Mouse (Mus musculus) duodenum, adult 2 months (tissue): ENCODE results near the gene Olfr1023. TPM values are rescaled to one million over a fixed set of nuclear protein-coding genes. Genes with fewer than 3 reads are reported as not detected.

Experiments used
- polyA plus RNA-seq: library from polyadenylated mRNA; depleted of rRNA; stranded (reverse); fragments of >200 nt; gene quantifications from 2 replicates; pipeline ENCODE4 v1.2.3, GENCODE M21; 2012; ENCODE audit warnings: low replicate concordance; rRNA removed

Gene Olfr1023
- polyA plus RNA-seq, result not detected in 2 replicates

DNA sequence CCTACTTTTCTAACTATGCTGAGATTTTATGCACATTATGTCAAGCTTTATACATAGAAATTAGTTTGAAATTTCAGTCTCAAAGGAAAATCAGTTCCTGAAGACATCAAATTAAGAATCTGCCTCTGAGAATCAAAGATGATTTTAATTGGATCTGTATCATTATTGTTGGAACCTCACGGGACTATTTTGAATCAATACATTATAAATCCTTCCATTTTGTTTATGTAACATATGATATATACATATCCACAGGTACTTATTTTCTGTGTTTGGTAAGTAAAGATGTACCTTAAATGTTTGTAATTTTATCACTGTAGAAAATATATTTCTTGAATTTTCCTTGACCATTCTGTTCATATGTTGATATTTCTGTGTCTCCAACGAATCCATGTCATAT is at the start of gene Olfr1023:
TSS of gene Olfr1023 (plus strand) at position 301 of the 400 bp plus-strand sequence.

DNA sequence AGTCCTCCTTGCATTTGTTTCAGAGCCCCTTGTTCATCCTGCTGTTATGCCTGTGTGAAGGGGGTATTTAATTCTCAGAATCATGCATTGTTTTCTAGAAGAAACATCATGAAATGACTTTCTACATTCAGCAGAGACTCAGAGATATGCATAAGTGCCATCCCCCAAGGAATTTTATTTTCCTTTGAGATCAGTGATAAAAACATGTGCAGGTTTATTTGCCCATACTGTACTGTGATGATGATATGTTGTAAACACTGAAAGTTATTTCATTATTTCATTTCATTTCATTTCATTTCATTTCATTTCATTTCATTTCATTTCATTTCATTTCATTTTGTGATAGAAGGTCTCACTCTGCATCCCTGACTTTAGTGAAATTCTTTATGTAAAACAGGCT is 40.1 kb upstream of the Olfr1023 start, which contains the start of gene Olfr1019:
TSS of gene Olfr1019 (minus strand) at position 101 of the 400 bp plus-strand sequence.

DNA sequence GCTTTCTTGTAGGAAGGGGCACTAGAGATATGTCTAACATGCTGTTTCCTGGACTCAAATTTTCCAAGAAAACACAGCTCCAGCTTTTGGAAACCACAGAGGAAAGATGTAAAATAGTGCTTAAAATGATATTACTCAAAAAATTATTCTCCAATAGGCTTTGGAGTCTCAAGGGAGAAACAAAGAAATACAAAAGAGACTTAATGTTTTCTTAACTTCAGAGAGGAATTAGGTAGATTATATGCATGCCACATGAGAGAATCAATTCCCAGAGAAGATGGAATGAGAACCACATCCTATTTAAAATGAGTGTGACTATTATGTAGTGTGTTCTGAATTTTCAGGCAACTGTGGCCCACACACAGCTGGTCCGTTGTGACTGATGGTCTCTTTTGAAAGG is 38.7 kb upstream of the Olfr1023 start, which contains the start of gene Olfr1020:
TSS of gene Olfr1020 (plus strand) at position 301 of the 400 bp plus-strand sequence.

DNA sequence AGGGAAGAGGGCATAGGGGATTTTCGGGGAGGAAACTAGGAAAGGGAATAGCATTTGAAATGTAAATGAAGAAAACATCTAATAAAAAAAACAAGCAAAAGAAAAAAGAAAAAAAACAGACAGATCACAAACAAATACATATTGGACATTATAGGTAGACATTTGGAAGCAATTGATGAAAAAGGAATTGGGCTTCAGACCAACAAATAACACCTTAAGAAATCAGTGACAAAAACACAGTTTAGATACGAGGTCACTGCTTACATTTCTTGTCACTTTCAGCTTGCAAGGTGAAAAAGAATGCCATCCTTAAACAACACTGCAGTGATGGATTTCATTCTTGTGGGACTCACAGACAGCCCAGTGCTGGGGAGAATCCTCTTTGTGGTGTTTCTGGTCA is 17.1 kb upstream of the Olfr1023 start, which contains the start of gene Olfr1022:
TSS of gene Olfr1022 (plus strand) at position 301 of the 400 bp plus-strand sequence.

DNA sequence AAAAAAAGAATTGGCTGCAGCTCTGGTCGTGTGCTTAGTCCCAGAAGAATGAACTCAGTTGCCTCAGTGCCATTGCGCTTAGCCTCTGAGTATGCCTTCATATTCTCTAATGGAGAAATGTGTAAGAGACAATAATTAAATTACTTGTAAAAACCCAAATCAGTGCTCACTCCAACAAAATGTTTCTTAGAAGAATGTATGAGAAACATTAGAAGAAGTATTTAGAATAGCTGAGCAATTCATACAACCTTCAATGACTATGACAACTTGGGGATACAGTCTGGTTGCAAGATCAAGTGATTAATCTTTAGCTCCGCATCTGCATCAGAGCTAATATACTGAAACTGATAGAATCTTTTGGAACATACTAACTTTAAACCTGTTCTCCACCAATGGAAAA is 19.5 kb downstream of the Olfr1023 start, which contains the start of gene Olfr1024:
TSS of gene Olfr1024 (minus strand) at position 101 of the 400 bp plus-strand sequence.

DNA sequence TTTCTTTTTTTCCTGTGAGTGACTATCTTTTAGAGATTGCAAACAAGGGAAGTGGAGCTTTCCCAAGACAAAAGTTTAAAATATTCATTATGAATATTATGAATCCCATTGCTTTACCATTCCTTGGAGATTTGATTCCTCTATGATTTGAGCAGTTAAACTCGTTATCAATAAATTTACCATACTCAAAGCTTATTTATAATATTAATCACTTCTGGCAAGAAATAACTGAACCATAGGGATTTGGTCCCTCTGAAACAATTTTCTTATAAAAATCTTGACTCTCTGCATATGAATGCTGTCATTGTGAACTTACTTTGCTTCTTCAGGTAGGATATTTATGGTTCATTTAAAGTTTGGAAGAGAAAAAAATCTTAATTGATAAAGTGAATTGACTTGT is 29.5 kb downstream of the Olfr1023 start, which contains the start of gene Olfr1025-ps1:
TSS of gene Olfr1025-ps1 (plus strand) at position 301 of the 400 bp plus-strand sequence.

DNA sequence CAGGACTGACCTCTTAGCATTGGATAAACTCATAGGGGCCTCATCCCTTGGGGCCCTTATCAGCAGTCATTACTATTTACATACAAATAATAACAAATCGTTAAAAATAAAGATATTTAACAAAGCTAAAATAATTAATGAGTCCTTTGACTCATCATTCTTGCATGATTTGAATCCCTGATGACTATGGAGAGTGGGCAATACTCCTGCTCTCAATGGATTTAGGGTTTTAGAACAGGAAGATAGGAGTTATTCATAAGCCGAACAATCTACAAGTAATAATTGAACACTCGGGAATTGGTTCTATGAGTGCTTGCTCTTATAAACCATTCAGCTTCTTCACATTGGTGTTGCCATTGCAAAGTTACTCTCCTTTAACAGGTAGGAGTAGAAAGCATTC is 35.8 kb downstream of the Olfr1023 start, which contains the start of gene Olfr1026:
TSS of gene Olfr1026 (plus strand) at position 301 of the 400 bp plus-strand sequence.

Other genes starting within 250 kb of the Olfr1023 start
- not detected in 2 replicates for gene Olfr1002, start 234.9 kb upstream of the Olfr1023 start, polyA plus RNA-seq
- not detected in 2 replicates for gene Olfr154, start 221.2 kb upstream of the Olfr1023 start, polyA plus RNA-seq
- not detected in 2 replicates for gene Olfr1006, start 206.9 kb upstream of the Olfr1023 start, polyA plus RNA-seq
- gene Olfr1008, start 196.2 kb upstream of the Olfr1023 start, polyA plus RNA-seq, result not detected in 2 replicates
- not detected in 2 replicates for gene Olfr1009, start 170.2 kb upstream of the Olfr1023 start, polyA plus RNA-seq
- not detected in 2 replicates for gene Olfr1012, start 122.9 kb upstream of the Olfr1023 start, polyA plus RNA-seq
- gene Olfr1013, start 118.5 kb upstream of the Olfr1023 start, polyA plus RNA-seq, result not detected in 2 replicates
- not detected in 2 replicates for gene Olfr1014, start 112.9 kb upstream of the Olfr1023 start, polyA plus RNA-seq
- not detected in 2 replicates for gene Olfr1015, start 103.6 kb upstream of the Olfr1023 start, polyA plus RNA-seq
- not detected in 2 replicates for gene Olfr1016, start 83.1 kb upstream of the Olfr1023 start, polyA plus RNA-seq
- gene Olfr1018, start 67.2 kb upstream of the Olfr1023 start, polyA plus RNA-seq, result not detected in 2 replicates
- gene Olfr1019, start 40.2 kb upstream of the Olfr1023 start, polyA plus RNA-seq, result not detected in 2 replicates
- gene Olfr1020, start 38.6 kb upstream of the Olfr1023 start, polyA plus RNA-seq, result not detected in 2 replicates
- gene Olfr1022, start 17.0 kb upstream of the Olfr1023 start, polyA plus RNA-seq, result not detected in 2 replicates
- not detected in 2 replicates for gene Olfr1024, start 19.4 kb downstream of the Olfr1023 start, polyA plus RNA-seq
- gene Olfr1025-ps1, start 29.6 kb downstream of the Olfr1023 start, polyA plus RNA-seq, result not detected in 2 replicates
- not detected in 2 replicates for gene Olfr1026, start 35.9 kb downstream of the Olfr1023 start, polyA plus RNA-seq
- not detected in 2 replicates for gene Olfr1028, start 64.8 kb downstream of the Olfr1023 start, polyA plus RNA-seq
- gene Olfr1029, start 88.3 kb downstream of the Olfr1023 start, polyA plus RNA-seq, result not detected in 2 replicates
- gene Olfr1030, start 93.6 kb downstream of the Olfr1023 start, polyA plus RNA-seq, result not detected in 2 replicates
- gene Olfr1031, start 104.7 kb downstream of the Olfr1023 start, polyA plus RNA-seq, result not detected in 2 replicates
- gene Olfr1032, start 119.9 kb downstream of the Olfr1023 start, polyA plus RNA-seq, result not detected in 2 replicates
- 0.04 and 0.14 TPM in 2 replicates for gene Olfr1033, start 135.0 kb downstream of the Olfr1023 start, polyA plus RNA-seq
- not detected in 2 replicates for gene Olfr1034, start 160.2 kb downstream of the Olfr1023 start, polyA plus RNA-seq
- not detected in 2 replicates for gene Olfr1036, start 188.4 kb downstream of the Olfr1023 start, polyA plus RNA-seq
- gene Olfr1037, start 201.7 kb downstream of the Olfr1023 start, polyA plus RNA-seq, result not detected in 2 replicates